Mouse (Mus musculus) liver, adult 2 months (tissue): ENCODE results near the gene R3hdm2. TPM values are rescaled to one million over a fixed set of nuclear protein-coding genes. Genes with fewer than 3 reads are reported as not detected.

ENCODE experiments used
- DNase-seq: peaks from one replicate; pipeline ENCODE4 v3.0.0-alpha.2; 2011; ENCODE audit warnings: low read depth, low spot score; ENCODE audit errors: extremely low read depth
- H3K27ac ChIP-seq: fragments of 200-500 bp; replicated peaks from 2 replicates; pipeline ENCODE4 v1.5.1; 2012; ENCODE audit warnings: low read depth, mild to moderate bottlenecking, control low read depth, inconsistent platforms, low read length; ENCODE audit not compliant: insufficient read depth
- H3K27me3 ChIP-seq: fragments of 200-500 bp; 2 replicates; pipeline ENCODE4 v1.6.1; 2012; ENCODE audit warnings: mild to moderate bottlenecking, moderate library complexity, low read length, inconsistent platforms; ENCODE audit not compliant: control insufficient read depth, insufficient read depth
- H3K36me3 ChIP-seq: fragments of 200-500 bp; 2 replicates; pipeline ENCODE4 v1.6.1; 2012; ENCODE audit warnings: low read length, inconsistent platforms; ENCODE audit not compliant: control insufficient read depth, insufficient read depth
- H3K4me1 ChIP-seq: fragments of 200-500 bp; 2 replicates; pipeline ENCODE4 v1.6.1; 2011; ENCODE audit warnings: low read length; ENCODE audit not compliant: control insufficient read depth, insufficient read depth
- H3K4me3 ChIP-seq: fragments of 200-500 bp; 2 replicates; pipeline ENCODE4 v1.5.1; 2011; ENCODE audit warnings: low read depth, mild to moderate bottlenecking, control low read depth, low read length, moderate library complexity; ENCODE audit not compliant: insufficient read depth
- H3K79me2 ChIP-seq: fragments of 200-500 bp; 2 replicates; pipeline ENCODE4 v1.6.1; 2012; ENCODE audit warnings: inconsistent platforms, mild to moderate bottlenecking, low read length, moderate library complexity; ENCODE audit not compliant: control insufficient read depth, insufficient read depth
- H3K9ac ChIP-seq: fragments of 200-500 bp; 2 replicates; pipeline ENCODE4 v1.6.1; 2012; ENCODE audit warnings: low read depth, mild to moderate bottlenecking, control low read depth, inconsistent platforms, low read length
- CTCF ChIP-seq: fragments of 200-500 bp; IDR thresholded peaks from 2 replicates; pipeline ENCODE4 v1.5.1; 2011; ENCODE audit warnings: low read depth, low read length, control low read depth
- POLR2A ChIP-seq: fragments of 200-500 bp; IDR thresholded peaks from 2 replicates; pipeline ENCODE4 v1.6.1; 2011; ENCODE audit warnings: low read length, control low read depth; ENCODE audit not compliant: insufficient read depth; ENCODE audit errors: extremely low read depth
- WGBS: fragments of 180-500 bp; shearing (Covaris S2); methylation state at CpG from one replicate; pipeline ENCODE4 v1.1.7; 2018; 5-methylcytosine and 5-hydroxymethylcytosine counted together
- polyA plus RNA-seq: library from polyadenylated mRNA; depleted of rRNA; stranded (reverse); fragments of >200 nt; gene quantifications from 2 replicates; pipeline ENCODE4 v1.2.3, GENCODE M21; 2012
- total RNA-seq: library from RNA; depleted of rRNA; stranded (reverse); fragments of >200 nt; gene quantifications from 2 replicates; pipeline ENCODE4 v1.2.3, GENCODE M21; 2014

The R3hdm2 gene
- total and polyA plus RNA-seq, 2 experiments, result 15.8 to 66.9 TPM

DNA sequence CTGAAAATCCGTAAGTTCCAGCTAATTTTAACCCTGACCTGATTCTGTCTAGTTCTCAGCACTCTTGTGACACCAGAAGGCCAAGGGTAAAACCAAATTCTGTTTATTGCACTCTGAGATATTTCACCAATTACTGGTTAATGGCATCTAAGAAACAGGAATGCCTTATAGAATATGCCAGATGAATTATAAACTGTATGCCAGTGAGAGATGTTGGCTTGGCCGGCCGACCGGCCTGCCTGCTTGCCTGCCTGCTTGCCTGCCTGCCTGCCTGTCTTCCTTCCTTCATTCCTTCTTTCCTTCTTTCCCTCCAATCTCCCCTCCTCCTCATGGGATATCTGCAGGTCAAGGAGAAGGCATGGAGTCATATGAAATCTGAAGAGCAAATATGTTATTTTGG is 52.3 kb downstream of the R3hdm2 start:
- Histone ChIP-seq H3K36me3 (0 out of 2 replicates have a peak, but pooled peaks cover 2% of the 10 kb centered on the region), H3K27me3 (no peaks in the 10 kb centered on the region), H3K79me2 (peaks cover 3% of the 10 kb centered on the region; the same call in 1 of the 2 replicates), H3K4me1 (no peaks in the 10 kb centered on the region; the same call in 1 of the 2 replicates), H3K9ac (no peak overlapping the region), H3K4me3 (no peak overlapping the region), H3K27ac (no peak overlapping the region)
- TF ChIP-seq POLR2A (no peak), CTCF (no peak)
- 92% methylated on average over 4 of the region's 4 CpGs for WGBS
- no peak for DNase-seq

DNA sequence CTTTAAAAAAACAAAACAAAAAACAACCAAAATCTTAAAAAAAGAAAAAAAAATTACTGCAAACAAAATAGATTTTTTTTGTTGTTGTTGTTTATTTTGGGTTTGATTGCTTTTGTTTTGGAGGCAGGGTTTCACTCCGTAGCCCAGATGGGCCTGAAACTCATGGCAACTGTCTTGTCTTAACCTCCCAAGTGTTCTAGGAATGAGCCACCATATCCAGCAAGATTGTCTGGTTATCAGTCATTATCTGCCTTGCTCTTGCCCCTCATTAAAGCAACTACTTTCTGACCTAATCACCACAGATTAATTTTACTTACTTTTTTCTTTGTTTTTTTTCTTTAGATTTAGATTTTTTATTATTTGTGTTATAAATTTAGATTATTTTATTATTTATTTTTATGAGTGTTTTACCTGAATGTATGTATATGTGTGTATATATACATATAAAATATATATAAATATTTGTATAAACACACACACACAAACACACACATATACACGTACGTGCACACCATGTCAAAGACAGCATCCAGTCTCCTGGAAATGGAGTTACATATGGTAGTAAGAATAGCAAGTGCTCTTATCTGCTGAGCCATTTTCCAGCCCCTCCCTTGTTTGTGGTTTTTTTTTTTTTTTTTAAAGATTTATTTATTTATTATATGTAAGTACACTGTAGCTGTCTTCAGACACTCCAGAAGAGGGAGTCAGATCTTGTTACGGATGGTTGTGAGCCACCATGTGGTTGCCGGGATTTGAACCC is 57.4 kb downstream of the R3hdm2 start:
- no peak overlapping the region for H3K4me3 ChIP-seq
- H3K27me3 ChIP-seq, result no peaks in the 10 kb centered on the region
- peaks cover 8% of the 10 kb centered on the region; the same call in 1 of the 2 replicates for H3K79me2 ChIP-seq
- no peak for DNase-seq
- H3K9ac ChIP-seq, result no peak overlapping the region
- no peaks in the 10 kb centered on the region for H3K36me3 ChIP-seq
- no peaks in the 10 kb centered on the region for H3K4me1 ChIP-seq
- no peak overlapping the region for H3K27ac ChIP-seq
- TF ChIP-seq CTCF (no peak), POLR2A (no peak)
- WGBS, result 87% methylated on average over 5 of the region's 5 CpGs

- Histone ChIP-seq H3K4me1 (no peaks in the 10 kb centered on the region), H3K9ac (no peak overlapping the region), H3K79me2 (no peaks in the 10 kb centered on the region), H3K27ac (no peak overlapping the region), H3K4me3 (no peak overlapping the region), H3K27me3 (no peaks in the 10 kb centered on the region), H3K36me3 (peaks cover 57% of the 10 kb centered on the region)
- no peak for TF ChIP-seq CTCF
- no peak for TF ChIP-seq POLR2A
- 100% methylated on average over 1 of the region's 1 CpGs for WGBS
- no peak for DNase-seq
Observed at GRCm38 (mm10) chr10:127453701-127454100, 73.6 kb downstream of the R3hdm2 start.

GRCm38 (mm10) chr10:127462411-127463096 is 82.4 kb downstream of the R3hdm2 start:
- Histone ChIP-seq H3K27me3 (no peaks in the 10 kb centered on the region), H3K4me1 (no peaks in the 10 kb centered on the region), H3K27ac (no peak overlapping the region), H3K9ac (no peak overlapping the region), H3K36me3 (peaks cover 72% of the 10 kb centered on the region), H3K4me3 (no peak overlapping the region), H3K79me2 (no peaks in the 10 kb centered on the region)
- no peak for TF ChIP-seq CTCF
- TF ChIP-seq POLR2A, result no peak
- no peak for DNase-seq
- WGBS, result 93% methylated on average over 5 of the region's 5 CpGs

- Histone ChIP-seq H3K27ac (no peak overlapping the region), H3K36me3 (peaks cover 43% of the 10 kb centered on the region), H3K4me1 (no peaks in the 10 kb centered on the region), H3K27me3 (no peaks in the 10 kb centered on the region), H3K9ac (no peak overlapping the region), H3K4me3 (no peak overlapping the region), H3K79me2 (no peaks in the 10 kb centered on the region)
- TF ChIP-seq CTCF (no peak), POLR2A (no peak)
- DNase-seq, result no peak
- WGBS, result 79% methylated on average over 15 of the region's 15 CpGs
Observed at GRCm38 (mm10) chr10:127471281-127471988, 91.3 kb downstream of the R3hdm2 start.
